Mouse (Mus musculus): Measurements from ENCODE around the gene Lamc2.

Lamc2 gene

DNA sequence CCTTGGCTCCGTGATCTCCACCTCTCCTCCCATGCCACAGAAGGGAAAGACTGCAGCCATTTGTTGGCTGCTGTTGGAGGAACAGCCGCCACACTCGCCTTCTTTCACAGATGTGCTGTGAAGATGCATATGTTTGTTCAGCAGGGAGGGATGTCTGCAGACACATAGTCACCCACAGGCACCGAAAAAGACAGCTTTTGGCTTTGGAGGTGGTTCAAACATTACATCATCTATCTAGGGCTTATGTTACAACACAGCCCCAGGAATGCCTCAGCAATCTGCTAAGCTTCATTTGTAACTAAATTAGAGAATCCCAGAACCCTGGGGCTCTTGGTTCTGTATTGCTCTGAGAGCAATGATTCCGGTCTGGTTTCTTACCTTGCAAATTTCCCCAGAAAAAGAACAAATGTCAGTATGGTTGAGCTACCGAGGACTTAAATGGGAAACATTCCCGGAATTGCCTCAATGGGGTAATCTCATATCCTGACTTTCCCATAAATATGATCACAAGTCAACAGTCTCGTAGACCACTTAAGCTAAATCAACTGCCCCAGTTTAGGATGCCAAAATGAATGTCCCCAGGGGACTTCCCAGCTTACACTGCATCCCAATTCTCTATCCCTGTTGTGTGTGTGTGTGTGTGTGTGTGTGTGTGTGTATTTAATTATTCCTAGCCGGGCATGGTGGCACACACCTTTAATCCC, 5.5 kb downstream of the Lamc2 start:
- no peak for DNase-seq (ENCODE audit: low read depth, low spot score)

DNA sequence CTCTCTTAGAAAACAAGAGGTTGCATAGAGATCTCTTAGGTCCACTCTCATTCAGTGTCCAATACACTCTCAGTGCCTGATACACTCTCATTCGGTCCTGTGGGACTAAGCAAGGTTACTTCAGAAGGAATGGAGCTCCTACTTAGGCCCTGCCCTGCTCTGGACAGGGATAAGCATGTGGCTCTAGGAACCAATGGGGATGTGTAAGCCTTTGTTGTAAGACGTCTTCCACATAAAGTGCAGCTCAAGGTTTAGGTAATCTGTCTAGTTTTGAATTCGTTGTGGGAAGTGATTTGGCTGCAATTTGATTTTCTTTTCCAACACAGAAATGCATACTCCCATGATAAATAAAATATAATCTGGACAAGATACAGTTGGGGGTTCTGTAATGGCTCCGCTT, 6.1 kb downstream of the Lamc2 start:
- no peak for DNase-seq (ENCODE audit: low read depth, low spot score)

DNA sequence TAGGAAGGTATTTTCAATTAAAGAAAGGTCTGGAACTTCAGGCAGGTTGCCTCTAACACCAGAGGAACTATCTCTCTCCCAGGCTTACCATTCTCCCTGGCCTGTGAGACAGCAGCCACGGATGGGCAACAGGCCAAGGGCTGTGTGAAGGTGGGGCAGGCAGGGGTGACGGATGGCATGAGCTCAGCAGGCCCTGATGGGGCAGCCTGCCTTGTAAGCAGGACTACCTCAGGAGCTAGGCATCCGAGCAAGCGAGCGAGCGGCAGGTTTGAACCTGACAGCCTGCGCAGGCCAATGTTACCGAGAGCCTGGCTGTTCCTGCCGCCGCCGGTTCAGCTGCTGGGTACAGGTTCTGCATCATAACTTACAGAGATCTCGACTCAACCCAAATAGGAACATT, 11.4 kb downstream of the Lamc2 start:
- peak; percentile 16 for DNase-seq (ENCODE audit: low read depth, low spot score)

DNA sequence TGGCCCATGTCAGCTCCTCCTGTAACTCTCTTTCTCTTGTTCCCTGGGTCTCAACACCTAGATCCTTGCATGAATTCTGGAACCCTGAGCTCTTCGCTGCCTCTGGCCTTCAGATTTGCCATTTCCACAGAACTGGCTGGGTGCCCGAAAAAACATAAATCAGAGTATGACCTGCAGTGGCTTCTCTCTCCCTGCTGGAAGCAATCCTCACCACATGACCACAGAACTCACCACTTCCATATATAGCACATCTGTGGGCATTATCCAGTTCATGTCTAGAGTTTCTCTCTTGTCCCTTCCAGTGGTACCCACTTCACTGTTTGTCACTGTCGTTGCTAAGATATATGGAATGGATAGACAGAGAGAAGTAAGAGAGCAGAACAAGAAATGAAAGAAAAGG, 13.0 kb downstream of the Lamc2 start:
- no peak for DNase-seq (ENCODE audit: low read depth, low spot score)

DNA sequence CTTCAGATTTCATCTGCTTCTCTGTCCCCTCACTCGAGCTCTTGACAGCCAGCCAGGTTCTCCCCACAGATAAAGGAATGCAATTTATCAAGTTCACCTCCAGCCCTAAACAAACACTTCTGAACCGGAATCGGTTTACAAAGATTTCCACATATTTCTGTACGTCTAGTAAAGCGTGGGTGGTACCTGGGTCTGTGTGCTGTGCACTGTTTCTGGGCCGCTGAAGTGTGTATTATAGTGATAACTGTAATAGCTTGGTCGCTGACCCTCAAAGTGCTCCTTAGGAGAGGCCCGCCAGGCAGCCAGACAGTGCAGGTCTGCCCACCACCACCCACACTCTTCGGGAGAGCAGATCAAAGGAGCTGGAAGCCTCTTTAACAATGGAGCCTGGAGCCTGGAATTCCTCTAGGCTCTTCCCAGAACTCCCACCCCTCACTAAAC, 13.9 kb downstream of the Lamc2 start:
- DNase-seq (ENCODE audit: low read depth, low spot score): peak; percentile 63

DNA sequence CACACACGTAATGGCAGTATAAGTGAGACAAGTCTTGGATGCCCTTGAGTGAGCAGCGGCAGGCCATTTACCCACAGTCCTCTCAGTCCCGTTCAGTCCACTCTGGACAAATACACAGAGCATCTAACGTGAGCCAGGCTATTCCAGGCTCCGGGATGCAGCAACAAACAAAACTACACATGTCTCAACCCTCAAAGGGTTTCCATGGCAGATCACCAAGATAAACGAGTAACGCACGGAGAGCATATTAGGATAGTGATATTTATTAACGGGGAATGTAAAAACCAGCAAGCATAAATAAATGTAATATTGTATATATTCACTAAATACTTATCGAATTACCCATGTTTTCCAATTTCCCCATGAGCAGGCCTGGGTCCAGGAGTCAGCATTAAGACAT, 15.2 kb downstream of the Lamc2 start:
- DNase-seq (ENCODE audit: low read depth, low spot score): no peak

DNA sequence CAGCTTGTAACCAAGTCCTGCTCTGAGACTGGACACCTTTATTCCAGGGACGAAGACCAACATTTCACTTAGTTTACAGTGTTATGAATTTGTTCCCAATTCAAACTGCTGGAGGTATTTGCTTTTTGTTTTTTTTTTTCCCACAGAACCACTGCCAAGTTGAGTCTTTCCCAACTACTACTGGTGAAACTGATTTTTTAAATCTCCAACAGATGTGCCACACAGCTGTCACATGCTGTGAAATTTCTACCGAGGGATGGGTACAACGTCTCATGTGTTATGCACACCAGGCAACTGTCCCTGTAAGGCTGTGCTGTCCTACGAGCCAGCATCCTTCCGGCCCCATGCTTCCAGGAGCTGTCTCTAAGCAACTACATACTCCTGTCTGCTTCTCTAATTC, 18.0 kb downstream of the Lamc2 start:
- no peak for DNase-seq (ENCODE audit: low read depth, low spot score)

DNA sequence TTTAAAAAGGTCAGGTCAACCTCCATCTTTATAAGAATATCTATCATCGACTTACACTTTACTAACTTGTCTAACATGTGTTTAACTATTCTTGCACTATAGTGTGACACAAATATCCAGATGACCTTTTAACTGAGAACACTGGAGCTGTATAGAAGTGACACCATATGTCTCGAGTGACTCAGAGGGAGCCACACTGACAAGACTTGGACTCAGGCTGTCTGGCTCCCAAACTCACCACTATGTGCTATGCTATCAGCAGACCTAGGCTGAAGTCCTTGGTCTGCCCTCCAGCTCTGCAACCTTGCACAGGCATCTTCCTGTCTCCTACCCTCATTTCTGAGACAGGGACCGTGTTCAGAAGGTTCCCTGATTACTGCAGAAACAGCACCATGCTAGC, 22.4 kb downstream of the Lamc2 start:
- no peak for DNase-seq (ENCODE audit: low read depth, low spot score)

DNA sequence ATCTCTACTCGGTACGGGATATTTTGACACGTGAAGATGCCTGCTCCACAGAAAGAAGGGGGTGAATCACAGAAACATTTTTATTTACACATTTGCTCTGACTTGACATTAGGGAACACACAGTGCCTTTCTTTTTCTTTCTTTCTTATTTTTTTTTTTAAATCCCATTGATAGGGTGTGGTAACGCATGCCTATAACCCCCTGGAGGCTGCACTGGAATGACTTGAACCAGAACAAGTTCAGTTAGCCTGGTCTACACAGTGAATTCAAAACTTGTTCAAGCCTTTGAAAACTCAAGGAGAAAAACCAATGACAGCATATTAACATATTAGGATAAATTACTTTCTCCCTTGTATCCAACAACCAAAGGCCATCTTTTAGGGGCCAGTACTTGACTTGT, 27.1 kb downstream of the Lamc2 start:
- no peak for DNase-seq (ENCODE audit: low read depth, low spot score)

DNA sequence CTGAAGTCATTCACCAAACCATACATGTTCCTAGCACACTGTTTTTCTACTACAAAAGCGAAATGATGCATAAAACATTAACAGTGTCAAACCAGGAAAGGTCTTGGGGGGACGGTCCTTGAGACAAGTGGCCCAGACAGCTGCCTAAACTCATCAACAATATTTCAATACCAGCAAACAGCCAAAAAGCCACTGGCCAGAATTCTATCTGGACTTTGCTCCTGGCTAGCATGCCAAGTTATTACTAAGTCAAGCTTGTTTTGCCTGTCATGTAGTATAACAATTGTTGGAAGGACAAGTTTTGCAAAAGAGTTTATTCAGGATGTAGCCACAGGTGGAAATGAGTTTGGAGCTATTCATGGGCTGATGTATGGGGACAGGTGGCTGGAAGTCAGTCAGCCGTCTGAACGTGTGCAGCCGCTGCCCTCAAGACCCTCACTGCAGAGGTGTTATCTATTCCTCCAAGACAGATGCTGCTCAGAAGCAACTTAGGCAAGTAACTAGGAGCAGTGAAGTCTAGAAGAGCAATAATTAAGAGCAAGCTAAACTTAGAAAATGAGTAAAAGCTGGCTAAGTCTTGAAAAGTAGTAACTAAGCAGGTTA, 29.1 kb downstream of the Lamc2 start:
- no peak for DNase-seq (ENCODE audit: low read depth, low spot score)

DNA sequence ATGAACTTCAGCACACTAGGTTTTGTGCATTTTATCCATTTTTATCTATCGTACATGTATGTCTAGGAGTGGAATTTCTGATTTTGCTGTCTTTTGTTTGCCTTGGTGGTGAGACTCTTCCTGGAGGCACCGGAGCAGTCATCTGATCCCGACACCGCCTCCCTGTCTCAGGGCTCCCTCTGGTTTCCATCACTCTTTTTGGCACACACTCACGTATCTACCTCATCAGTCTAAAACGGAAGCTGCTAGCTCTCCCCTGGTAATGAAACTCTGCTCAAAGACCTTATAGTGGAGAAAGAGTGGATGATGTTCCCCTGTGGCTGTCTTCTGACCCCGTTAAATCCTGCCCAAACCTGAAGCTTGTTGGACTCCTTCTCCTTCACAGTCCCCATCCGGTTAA, 30.9 kb downstream of the Lamc2 start:
- DNase-seq (ENCODE audit: low read depth, low spot score): no peak

DNA sequence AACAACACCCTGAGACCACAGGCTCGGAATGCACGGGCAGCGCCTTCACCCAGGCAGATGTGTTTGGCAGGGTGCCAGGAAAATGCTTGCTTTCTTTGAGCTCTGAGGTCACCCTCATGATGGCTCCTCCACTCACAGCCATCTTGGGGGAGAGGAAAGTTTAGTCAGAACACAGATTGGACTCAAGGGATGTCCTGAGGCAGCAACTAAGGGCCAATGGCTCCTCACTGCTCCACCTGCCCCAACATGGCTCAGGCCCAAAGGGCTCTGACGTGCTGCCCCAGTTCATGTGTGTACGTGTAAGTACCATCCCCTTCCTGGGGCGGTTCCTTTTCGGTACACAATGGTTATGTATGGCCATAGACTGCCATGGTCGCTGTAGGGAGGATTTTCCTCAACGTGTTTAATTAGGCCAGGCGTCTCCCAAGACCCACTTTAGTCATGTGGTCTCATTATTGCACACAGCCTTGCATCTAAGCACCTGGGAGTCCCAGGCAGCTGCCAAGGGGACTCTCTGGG, 32.6 kb downstream of the Lamc2 start:
- DNase-seq (ENCODE audit: low read depth, low spot score): peak; percentile 75

DNA sequence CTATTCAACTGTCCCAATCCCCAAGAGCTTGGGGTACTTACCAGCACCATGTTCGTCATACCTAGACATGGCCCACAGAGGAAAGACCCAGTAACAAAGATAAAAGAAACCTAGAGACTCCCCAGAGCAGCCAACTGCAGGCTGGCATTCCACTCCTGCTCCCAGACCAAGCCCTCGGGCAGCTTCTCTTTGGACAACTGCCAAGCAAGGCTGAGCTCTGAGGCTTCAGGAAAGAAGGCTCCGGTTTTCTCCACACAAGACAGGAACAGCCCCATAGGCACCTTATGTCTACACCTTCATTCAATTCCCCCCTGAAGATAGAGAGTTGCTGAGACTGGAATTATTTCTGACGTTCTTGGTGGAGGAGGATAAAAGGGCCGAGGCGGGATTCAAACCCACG, 33.7 kb downstream of the Lamc2 start:
- DNase-seq (ENCODE audit: low read depth, low spot score): no peak

DNA sequence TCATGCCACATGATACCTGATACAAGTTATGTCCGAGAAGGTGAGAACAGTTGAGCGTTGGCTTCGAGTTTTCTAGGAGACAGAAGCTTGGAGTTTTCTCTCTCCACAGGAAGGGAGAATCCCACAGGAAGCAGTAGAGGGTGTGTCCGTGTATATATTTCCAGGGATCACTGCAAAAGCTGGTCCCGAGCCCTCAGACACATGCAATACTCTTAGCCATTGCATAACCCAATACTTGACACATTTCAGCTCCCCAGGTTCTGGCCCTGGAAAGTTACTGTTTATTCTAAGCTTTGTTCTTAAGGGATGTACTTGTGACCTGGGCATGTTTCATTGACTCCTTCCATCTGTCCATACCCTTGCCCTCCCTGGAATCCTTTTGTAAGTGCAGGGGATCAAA, 40.5 kb downstream of the Lamc2 start:
- no peak for DNase-seq (ENCODE audit: low read depth, low spot score)

DNA sequence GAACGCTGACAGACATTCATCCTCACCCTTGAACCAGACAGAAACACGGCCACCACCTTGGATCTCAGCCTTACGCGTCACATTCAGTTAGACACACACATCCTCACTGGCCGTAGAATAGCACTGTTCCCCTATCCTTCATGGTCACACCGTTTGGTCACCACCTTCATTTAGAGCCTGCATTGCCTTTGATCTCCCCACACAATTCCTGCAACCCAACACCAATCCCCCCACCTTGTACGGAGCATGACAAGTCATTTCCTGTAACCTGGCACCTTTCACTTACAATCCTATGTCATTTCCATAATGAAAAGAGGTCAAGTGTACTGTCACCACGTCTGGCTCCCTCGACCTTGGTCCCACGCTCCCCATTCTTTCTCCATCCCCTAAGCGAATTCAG, 42.2 kb downstream of the Lamc2 start:
- no peak for DNase-seq (ENCODE audit: low read depth, low spot score)

DNA sequence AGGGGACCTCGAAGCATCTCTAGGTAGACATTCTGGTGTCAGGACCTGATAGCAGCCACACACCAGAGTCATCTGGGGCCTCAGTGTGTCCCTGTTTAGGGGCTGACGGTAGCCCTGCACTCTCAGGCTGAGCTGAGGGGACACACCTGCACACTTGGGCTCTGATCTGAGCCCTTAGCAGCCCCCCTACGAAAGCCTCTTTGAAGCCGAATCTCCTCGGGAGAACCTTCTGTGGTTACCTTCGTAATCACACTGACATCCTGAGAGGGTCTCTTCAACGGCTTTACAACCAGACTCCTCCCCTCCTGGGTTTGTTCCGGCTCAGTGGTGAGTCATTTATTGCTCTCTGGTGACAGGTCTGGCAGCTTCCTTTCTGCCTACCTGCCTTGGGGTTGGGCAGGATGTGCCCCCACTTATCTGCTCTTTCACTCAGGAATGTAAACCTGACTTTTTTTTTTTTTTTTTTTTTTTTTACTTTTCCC, 45.5 kb downstream of the Lamc2 start:
- DNase-seq (ENCODE audit: low read depth, low spot score): peak; percentile 65

DNA sequence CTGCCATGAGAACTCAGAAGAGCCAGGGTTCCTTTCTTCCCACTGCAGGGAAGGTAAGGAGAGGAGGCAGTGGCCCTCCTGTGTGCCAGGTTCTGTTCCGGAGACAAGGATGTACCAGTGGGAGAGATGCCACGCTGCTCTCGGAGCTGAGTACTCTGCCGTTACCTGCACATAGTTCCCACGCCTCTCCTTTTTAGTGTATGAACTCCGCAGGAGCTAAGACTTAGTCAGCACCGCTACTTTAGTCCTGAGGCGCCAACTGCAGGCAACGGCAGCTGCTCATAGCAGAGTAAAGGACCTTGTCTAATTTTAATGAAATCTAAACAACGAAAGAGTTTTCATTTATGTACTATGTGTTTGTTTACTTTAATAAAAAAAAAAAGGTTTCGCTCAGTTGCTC, 46.0 kb downstream of the Lamc2 start:
- DNase-seq (ENCODE audit: low read depth, low spot score): no peak

DNA sequence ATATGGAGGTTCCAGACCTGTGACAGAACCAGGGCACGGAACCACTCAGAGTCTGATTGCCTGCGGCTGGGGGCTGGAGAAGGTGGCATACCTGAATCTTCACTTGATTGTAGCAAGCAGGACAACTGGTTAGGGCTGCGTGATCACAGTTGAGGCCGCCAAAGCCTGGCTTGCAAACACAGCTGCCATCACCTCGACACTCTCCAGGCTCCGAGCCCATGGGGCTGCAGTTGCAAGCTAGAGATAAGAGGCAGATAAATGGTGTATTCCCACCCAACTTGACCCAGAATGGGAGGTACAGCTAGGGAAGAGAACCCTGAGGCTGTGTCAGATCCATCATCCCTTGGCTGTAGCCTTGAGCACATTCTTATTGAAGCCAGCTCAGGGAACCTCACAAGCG, 46.6 kb downstream of the Lamc2 start:
- no peak for DNase-seq (ENCODE audit: low read depth, low spot score)

DNA sequence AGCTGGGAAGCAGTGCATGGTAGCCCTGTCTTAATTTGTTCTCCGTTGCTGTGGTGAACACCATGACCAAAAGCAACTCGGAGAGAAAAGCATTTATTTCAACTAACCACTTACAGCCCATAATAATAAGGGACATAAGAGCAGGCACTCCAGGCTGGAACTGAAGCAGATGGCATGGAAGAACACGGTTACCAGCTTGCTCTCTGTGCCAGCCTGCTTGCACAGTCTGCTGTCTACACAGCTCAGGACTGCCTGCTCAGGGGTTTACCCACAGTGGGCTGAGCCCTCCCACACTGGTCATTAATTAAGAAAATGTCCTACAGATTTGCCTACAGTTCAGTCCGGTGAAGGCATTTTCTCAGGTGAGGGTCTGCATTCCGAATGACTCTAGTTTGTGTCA, 47.8 kb downstream of the Lamc2 start:
- no peak for DNase-seq (ENCODE audit: low read depth, low spot score)

DNA sequence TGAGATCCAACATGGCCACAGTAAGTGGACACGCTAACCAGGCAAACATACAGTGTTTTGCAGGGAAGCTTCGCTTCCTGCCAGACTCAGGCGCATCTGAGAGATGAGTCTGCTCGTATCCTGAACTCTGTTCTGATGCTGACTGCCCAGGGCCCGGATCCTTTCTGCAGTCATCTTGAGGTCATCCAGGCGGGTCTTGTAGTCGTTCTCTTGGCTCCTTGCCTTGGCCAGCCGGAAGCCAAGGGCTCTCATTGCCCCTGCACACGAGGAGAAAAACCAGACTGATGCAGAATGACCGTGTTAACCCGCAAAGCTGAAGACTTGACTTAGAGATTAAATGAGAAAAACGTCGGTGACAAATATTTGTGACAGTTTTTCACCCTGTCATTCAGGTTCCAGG, 49.6 kb downstream of the Lamc2 start:
- no peak for DNase-seq (ENCODE audit: low read depth, low spot score)

DNA sequence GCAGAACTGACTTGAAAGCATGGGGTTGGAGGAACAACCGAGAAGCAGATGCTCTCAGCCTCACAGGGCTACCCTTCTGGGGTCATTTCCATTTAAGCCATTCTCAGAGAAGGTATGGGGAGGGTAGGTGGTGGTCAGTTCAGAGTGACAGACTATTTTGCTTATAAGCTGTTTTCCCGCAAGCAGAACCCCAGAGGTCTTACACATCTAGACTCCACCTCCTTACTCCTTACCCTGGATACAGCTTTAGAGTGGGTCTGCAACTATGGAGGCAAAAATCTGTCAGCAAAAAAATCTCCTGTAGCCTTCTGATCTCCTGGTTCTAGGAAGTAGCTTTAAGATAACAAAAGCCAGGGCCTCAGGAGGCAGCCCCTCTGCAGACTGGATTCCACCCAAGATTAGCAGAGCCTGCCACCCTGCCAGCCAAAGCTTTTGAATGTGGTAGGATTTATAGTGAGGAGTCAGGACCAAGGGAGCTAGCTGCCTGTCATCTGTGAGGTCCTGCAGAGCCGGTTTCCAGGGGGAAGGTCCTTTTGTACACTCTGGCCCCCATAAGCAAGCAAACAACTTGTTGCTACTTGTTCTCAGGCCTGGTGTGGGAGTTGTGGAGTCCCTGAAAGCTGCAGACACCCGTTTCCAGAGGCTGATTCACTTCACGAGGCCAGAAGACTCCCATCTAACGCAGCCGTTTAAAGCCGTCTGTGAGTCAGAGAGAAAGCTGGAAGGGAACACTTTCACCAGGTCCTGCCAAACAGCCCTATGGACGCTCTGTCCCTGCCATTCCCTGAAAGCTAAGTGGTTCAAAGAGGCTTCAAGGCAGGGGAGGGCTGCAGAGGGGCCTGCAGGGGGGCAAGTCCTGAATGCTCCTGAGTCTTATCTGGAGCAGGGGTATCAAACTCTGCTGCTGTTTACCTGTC, 52.1 kb downstream of the Lamc2 start:
- DNase-seq (ENCODE audit: low read depth, low spot score): no peak

DNA sequence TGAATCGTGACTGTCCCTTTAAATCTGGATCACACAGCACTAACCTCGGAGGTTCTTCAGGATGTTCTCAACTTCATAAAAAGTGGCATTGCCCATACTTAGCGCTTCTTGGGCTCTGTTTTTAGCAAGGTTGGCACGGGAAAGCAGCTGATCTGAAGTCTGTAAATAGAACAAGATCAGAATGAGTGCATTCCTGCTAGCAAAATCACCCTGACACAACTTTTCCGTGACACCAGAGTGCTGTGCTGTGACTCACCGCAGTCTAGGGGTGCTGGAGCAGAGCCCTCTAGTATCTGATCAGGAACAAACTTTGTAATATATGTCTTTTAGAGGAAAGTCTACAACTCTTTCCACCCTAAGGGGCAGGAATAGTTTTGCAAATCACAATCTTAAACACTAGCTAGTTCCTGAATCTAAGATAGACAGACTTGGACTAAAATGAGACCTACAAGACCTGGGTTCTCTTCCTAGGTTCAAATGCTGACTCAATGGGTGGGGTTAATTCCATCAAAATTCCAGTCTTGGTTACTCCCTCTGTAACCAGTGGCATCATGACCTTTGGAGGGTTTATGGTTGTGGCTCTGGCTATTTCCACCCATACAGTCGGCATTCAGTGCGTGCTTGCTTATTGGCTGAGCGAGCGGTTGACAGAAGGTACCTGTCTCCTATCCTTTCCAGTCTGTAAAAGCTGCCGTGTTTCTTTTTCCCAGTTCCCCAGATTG, 56.1 kb downstream of the Lamc2 start:
- peak; percentile 65 for DNase-seq (ENCODE audit: low read depth, low spot score)
